Mouse (Mus musculus) intestine, postnatal 0 days (tissue): Measurements from ENCODE around the gene Snx33. TPM values are rescaled to one million over a fixed set of nuclear protein-coding genes. Genes with fewer than 3 reads are reported as not detected.

Source experiments
- ATAC-seq: fragments of 200-750 bp; cut with Nextera tagmentation; 2 replicates; pipeline ENCODE4 v1.8.0; 2017; ENCODE audit warnings: mild to moderate bottlenecking, moderate TSS enrichment, moderate library complexity
- H3K27ac ChIP-seq: fragments of 300-500 bp; sonication (generic); 2 replicates; pipeline ENCODE4 v1.5.1; 2014; ENCODE audit warnings: mild to moderate bottlenecking, low read depth, low read length, moderate library complexity
- H3K27me3 ChIP-seq: fragments of 300-500 bp; sonication (generic); replicated peaks from 2 replicates; pipeline ENCODE4 v1.6.1; 2014; ENCODE audit warnings: low read length, mixed read lengths; ENCODE audit not compliant: control insufficient read depth, insufficient read depth
- H3K36me3 ChIP-seq: fragments of 300-500 bp; sonication (generic); 2 replicates; pipeline ENCODE4 v1.6.1; 2014; ENCODE audit warnings: mild to moderate bottlenecking, moderate library complexity; ENCODE audit not compliant: control insufficient read depth, insufficient read depth
- H3K4me1 ChIP-seq: fragments of 300-500 bp; sonication (generic); replicated peaks from 2 replicates; pipeline ENCODE4 v1.6.1; 2014; ENCODE audit warnings: antibody characterized with exemption, low read length, mixed read lengths; ENCODE audit not compliant: control insufficient read depth, insufficient read depth
- H3K4me2 ChIP-seq: fragments of 300-500 bp; sonication (generic); replicated peaks from 2 replicates; pipeline ENCODE4 v1.6.1; 2014; ENCODE audit warnings: low read depth, mild to moderate bottlenecking, moderate library complexity
- H3K4me3 ChIP-seq: fragments of 300-500 bp; sonication (generic); 2 replicates; pipeline ENCODE4 v1.5.1; 2014; ENCODE audit warnings: low read depth, low read length
- H3K9ac ChIP-seq: fragments of 300-500 bp; sonication (generic); 2 replicates; pipeline ENCODE4 v1.6.1; 2014; ENCODE audit warnings: mild to moderate bottlenecking, low read depth, low read length
- H3K9me3 ChIP-seq: fragments of 300-500 bp; sonication (generic); 2 replicates; pipeline ENCODE4 v1.6.1; 2016; ENCODE audit warnings: mixed run types; ENCODE audit not compliant: control insufficient read depth
- CTCF ChIP-seq: sonication (generic); IDR thresholded peaks from 2 replicates; pipeline ENCODE4 v1.5.1; 2016; ENCODE audit warnings: low read depth, mild to moderate bottlenecking, control low read depth, antibody characterized with exemption, moderate library complexity
- WGBS: fragments of 180-500 bp; shearing (Covaris S2); extraction: QIAGEN DNeasy Blood & Tissue Kit; methylation state at CpG from one replicate; pipeline ENCODE4 v1.1.7; 2014; 5-methylcytosine and 5-hydroxymethylcytosine counted together
- polyA plus RNA-seq: library from polyadenylated mRNA; unstranded; fragments of >200 nt; fragmentation: Nextera tagmentation; extraction: Ambion mirVana; gene quantifications from 2 replicates; pipeline ENCODE4 v1.2.1, GENCODE M21; 2015

Snx33 gene
- polyA plus RNA-seq, 1 experiment from 2014 or later = 2.0 TPM

DNA sequence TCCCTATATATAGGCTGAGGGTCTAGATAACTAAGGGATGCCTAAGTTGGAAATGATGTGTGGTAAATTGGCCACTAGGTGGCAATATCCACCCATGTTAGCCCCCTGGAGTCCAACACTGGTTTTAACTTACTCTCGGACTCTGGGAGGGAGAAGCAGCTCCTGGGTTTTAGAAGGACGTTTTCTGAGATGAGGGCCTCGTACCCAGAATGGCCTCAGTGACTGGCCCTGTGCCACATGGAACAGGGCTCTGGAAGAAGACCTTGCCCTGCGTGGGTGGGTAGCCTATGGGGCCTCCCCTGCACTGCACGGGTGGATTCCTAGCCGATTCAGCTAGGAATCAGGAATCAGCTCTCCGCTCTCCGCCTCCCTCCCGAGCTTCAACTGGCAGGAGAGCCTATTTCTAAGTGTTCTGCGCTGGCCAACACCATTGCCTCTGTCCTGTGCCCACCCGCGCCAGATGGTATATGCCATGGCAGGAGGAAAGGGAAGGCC is 36.6 kb downstream of the Snx33 start:
- WGBS = 39% methylated on average over 12 of the region's 12 CpGs
- TF ChIP-seq CTCF = peak; percentile 93
- Histone ChIP-seq H3K4me3 (no peak overlapping the region), H3K27me3 (peaks cover 6% of the 10 kb centered on the region; the same call in 1 of the 2 replicates), H3K36me3 (peaks cover 16% of the 10 kb centered on the region; the same call in 1 of the 2 replicates), H3K27ac (no peak overlapping the region), H3K4me2 (no peak overlapping the region), H3K4me1 (no peaks in the 10 kb centered on the region), H3K9ac (no peak overlapping the region), H3K9me3 (no peaks in the 10 kb centered on the region)
- peak; percentile 44; the same call in 1 of the 2 replicates for ATAC-seq

DNA sequence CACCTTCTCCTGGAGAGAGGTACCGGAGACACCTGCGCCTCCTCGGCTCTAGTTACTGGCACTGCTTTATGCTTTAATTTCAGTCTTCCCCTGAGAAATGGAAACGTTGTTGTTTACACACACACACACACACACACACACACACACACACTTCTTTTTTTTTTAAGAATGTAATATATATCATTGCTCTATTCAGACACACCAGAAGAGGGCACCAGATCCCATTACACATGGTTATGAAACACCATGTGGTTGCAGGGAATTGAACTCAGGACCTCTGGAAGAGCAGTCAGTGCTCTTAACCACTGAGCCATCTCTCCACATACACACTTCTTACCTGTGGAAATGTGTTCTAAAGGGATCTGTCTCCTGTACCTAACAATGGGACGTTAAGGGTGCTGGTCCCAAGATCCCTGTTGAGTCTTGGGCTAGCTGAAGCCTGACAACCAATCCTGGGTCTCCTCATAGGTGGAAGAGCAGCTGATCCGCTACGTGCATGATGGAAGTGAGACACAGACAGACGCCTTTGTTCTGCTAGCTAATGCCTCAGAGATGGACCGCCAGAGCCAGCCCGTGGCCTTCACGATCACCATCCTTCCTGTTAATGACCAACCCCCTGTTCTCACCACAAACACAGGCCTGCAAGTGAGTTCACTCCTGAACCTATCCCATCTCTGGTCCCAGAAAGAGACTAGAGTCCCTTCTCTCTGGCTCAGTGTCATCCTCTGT is 37.5 kb downstream of the Snx33 start:
- TF ChIP-seq CTCF = 0 out of 2 replicates have a peak, but pooled peaks have one; percentile 14
- no peaks in the 10 kb centered on the region for H3K9me3 ChIP-seq
- ATAC-seq = no peak
- peaks cover 6% of the 10 kb centered on the region; the same call in 1 of the 2 replicates for H3K27me3 ChIP-seq
- H3K36me3 ChIP-seq = peaks cover 21% of the 10 kb centered on the region; the same call in 1 of the 2 replicates
- no peaks in the 10 kb centered on the region for H3K4me1 ChIP-seq
- no peak overlapping the region for H3K27ac ChIP-seq
- H3K4me3 ChIP-seq = no peak overlapping the region
- H3K9ac ChIP-seq = no peak overlapping the region
- no peak overlapping the region for H3K4me2 ChIP-seq
- WGBS = 64% methylated on average over 11 of the region's 11 CpGs

DNA sequence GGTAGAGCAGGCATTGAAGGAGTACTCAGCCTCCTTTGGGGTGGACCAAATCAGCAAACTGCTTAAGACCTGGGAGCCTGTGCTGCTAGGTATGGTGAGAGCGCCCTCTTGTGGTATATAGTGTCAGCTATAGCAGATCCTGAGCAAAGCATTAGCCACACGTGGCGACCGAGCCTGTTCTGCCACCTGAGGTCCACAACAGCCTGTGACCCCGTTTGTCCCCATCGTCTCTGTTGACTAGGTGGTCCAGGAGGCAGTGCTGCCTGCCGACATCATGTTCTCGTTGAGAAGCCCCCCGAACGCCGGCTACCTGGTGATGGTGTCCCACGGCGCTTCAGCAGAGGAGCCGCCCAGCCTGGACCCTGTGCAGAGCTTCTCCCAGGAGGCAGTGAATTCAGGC is 38.4 kb downstream of the Snx33 start:
- peak; percentile 96 for TF ChIP-seq CTCF
- 16% methylated on average over 14 of the region's 14 CpGs for WGBS
- Histone ChIP-seq H3K4me2 (peak overlapping the region; percentile 38; the same call in 1 of the 2 replicates), H3K4me1 (no peaks in the 10 kb centered on the region), H3K27ac (no peak overlapping the region), H3K9ac (no peak overlapping the region), H3K9me3 (no peaks in the 10 kb centered on the region), H3K4me3 (no peak overlapping the region), H3K36me3 (peaks cover 21% of the 10 kb centered on the region; the same call in 1 of the 2 replicates), H3K27me3 (peaks cover 6% of the 10 kb centered on the region; the same call in 1 of the 2 replicates)
- ATAC-seq = peak; percentile 62

DNA sequence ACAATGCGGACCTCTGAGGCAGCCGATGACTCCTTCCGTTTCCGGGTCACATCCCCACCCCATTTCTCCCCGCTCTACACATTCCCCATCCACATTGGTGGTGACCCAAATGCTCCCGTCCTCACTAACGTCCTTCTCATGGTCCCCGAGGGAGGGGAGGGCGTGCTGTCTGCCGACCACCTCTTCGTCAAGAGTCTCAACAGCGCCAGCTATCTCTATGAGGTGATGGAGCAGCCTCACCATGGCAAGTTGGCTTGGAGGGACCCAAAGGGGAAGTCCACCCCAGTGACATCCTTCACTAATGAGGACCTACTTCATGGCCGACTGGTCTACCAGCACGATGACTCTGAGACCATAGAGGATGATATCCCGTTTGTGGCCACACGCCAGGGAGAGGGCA is 40.6 kb downstream of the Snx33 start:
- no peak overlapping the region for H3K27ac ChIP-seq
- no peak for ATAC-seq
- peaks cover 19% of the 10 kb centered on the region; the same call in 1 of the 2 replicates for H3K36me3 ChIP-seq
- TF ChIP-seq CTCF = no peak
- H3K9ac ChIP-seq = no peak overlapping the region
- 90% methylated on average over 16 of the region's 16 CpGs for WGBS
- H3K9me3 ChIP-seq = no peaks in the 10 kb centered on the region
- no peak overlapping the region for H3K4me3 ChIP-seq
- no peak overlapping the region for H3K4me2 ChIP-seq
- H3K27me3 ChIP-seq = peaks cover 6% of the 10 kb centered on the region; the same call in 1 of the 2 replicates
- H3K4me1 ChIP-seq = no peaks in the 10 kb centered on the region

GRCm38 (mm10) chr9:56886601-56887000 is 41.6 kb downstream of the Snx33 start:
- H3K4me3 ChIP-seq = no peak overlapping the region
- WGBS = 89% methylated on average over 15 of the region's 15 CpGs
- H3K4me1 ChIP-seq = no peaks in the 10 kb centered on the region
- H3K9ac ChIP-seq = no peak overlapping the region
- peaks cover 13% of the 10 kb centered on the region; the same call in 1 of the 2 replicates for H3K36me3 ChIP-seq
- TF ChIP-seq CTCF = no peak
- H3K9me3 ChIP-seq = no peaks in the 10 kb centered on the region
- H3K27ac ChIP-seq = no peak overlapping the region
- no peak for ATAC-seq
- H3K4me2 ChIP-seq = no peak overlapping the region
- H3K27me3 ChIP-seq = peaks cover 6% of the 10 kb centered on the region; the same call in 1 of the 2 replicates

GRCm38 (mm10) chr9:56886113-56886512 is 42.1 kb downstream of the Snx33 start:
- Histone ChIP-seq H3K27me3 (peaks cover 6% of the 10 kb centered on the region; the same call in 1 of the 2 replicates), H3K36me3 (peaks cover 13% of the 10 kb centered on the region; the same call in 1 of the 2 replicates), H3K4me3 (no peak overlapping the region), H3K4me1 (no peaks in the 10 kb centered on the region), H3K9ac (no peak overlapping the region), H3K4me2 (no peak overlapping the region), H3K9me3 (no peaks in the 10 kb centered on the region), H3K27ac (no peak overlapping the region)
- 58% methylated on average over 13 of the region's 13 CpGs for WGBS
- TF ChIP-seq CTCF = peak; percentile 74
- no peak for ATAC-seq
